8 mouse cellular contexts compared by ENCODE assay signal in genomic region chr11:100759611-100760233, GRCm38 (mm10). TPM values are rescaled to one million over a fixed set of nuclear protein-coding genes. Genes with fewer than 3 reads are reported as not detected.
DNase-seq lines count a peak whose midpoint lies in the region; ATAC-seq lines count a peak whose summit lies in the region.

Kcnh4 (minus strand) TSS chr11:100759942.

- peak; percentile 79 for ATAC-seq in erythroblast, adult 5-6 weeks (replicated peaks; ENCODE audit: low FRiP score, poor library complexity, severe bottlenecking)
- ATAC-seq in hindbrain, embryonic 15.5 days (ENCODE audit: low FRiP score, low read depth), result peak; percentile 74

- no peaks in the 10 kb centered on the region for H3K27me3 ChIP-seq in hindbrain, embryonic 15.5 days

- peak; percentile 90 for DNase-seq in CD4-positive helper T cell, adult 2 months (ENCODE audit: low read depth, low spot score)
- peak; percentile 88 for DNase-seq in ZHBTc4 (ENCODE audit: low read depth, low spot score)
- peak; percentile 93 to 95 for DNase-seq in left cerebral cortex, adult 18-20 months (ENCODE audit: low spot score in 2 of 2)
- DNase-seq in lung, postnatal 14 days, result peak; percentile 52
- peak; percentile 96 for DNase-seq in right cerebral cortex, adult 18-20 months
- peak; percentile 84 for DNase-seq in thymus, postnatal 4 days

- peak within 1 kb of the TSS; percentile 77 for H3K9ac ChIP-seq in hindbrain, embryonic 15.5 days

- peaks cover 5% of the 10 kb centered on the region; the same call in 1 of the 2 replicates for H3K36me3 ChIP-seq in hindbrain, embryonic 15.5 days

- H3K27ac ChIP-seq in hindbrain, embryonic 15.5 days (replicated peaks), result peak within 1 kb of the TSS; percentile 75

- H3K4me3 ChIP-seq in hindbrain, embryonic 15.5 days, result peak within 1 kb of the TSS; percentile 71

- H3K4me1 ChIP-seq in hindbrain, embryonic 15.5 days (replicated peaks), result peaks cover 35% of the 10 kb centered on the region

- peak within 1 kb of the TSS; percentile 63 for H3K4me2 ChIP-seq in hindbrain, embryonic 15.5 days

- H3K9me3 ChIP-seq in hindbrain, embryonic 15.5 days, result no peaks in the 10 kb centered on the region

- 1% methylated on average over 50 of the region's 51 CpGs for WGBS in hindbrain, embryonic 15.5 days

RNA-seq across cellular contexts. Expression of gene Kcnh4, which starts in this region (rescaled TPM):
- not detected in 2 replicates for total RNA-seq in erythroblast, adult 5-6 weeks (2015; ENCODE audit: low replicate concordance)
- total RNA-seq in erythroblast, adult 5-6 weeks (2017; ENCODE audit: low replicate concordance), result not detected in 2 replicates
- 8.8 and 10.3 TPM in 2 replicates for polyA plus RNA-seq in hindbrain, embryonic 15.5 days (2015; fragmentation: Nextera tagmentation; extraction: Ambion mirVana)
- 10 to 100 TPM; 12.9 to 15.9 TPM for total RNA-seq in left cerebral cortex, adult 18-20 months (2021)

Comparison
In these comparisons a context has a peak if more than half of its experiments do, and no peak if none do; other contexts are left out.
1. Peak in every context shown above with its lines: DNase-seq, ATAC-seq, H3K4me3 ChIP-seq and H3K27ac ChIP-seq.
2. RNA of gene Kcnh4 (total RNA-seq): 12.9 to 15.9 TPM in left cerebral cortex, adult 18-20 months; not detected in erythroblast, adult 5-6 weeks; every median in the first group is over 10 times any median in the second.
3. Peak in ATAC-seq in erythroblast, adult 5-6 weeks; RNA of the gene not detected or under 1 TPM.